Mouse (Mus musculus) Patski (cell line): ENCODE data around the gene Gm49394. TPM values are rescaled to one million over a fixed set of nuclear protein-coding genes. Genes with fewer than 3 reads are reported as not detected.

Experiments used
- ATAC-seq: fragments of 100-300 bp; one replicate; pipeline ENCODE4 v1.8.0; 2021
- CTCF ChIA-PET: fragments of 350-600 bp; sonication (Branson Sonifier 250); formaldehyde crosslinking; loops from one replicate; lab custom pipeline; 2022; ENCODE audit warnings: inconsistent platforms; lab: Charles Lee
- POLR2A ChIA-PET: fragments of 350-600 bp; sonication (Branson Sonifier 250); formaldehyde crosslinking; loops from one replicate; lab custom pipeline; 2022; ENCODE audit warnings: antibody characterized with exemption, inconsistent platforms; lab: Charles Lee
- DNase-seq: peaks from one replicate; pipeline ENCODE4 v3.0.0-alpha.2; 2011; ENCODE audit warnings: low read depth, low spot score
- H3K27me3 ChIP-seq: fragments of 371-371 bp; one replicate; pipeline ENCODE4 v1.5.1; 2021
- CTCF ChIP-seq: fragments of 100-300 bp; IDR thresholded peaks from one replicate; pipeline ENCODE4 v1.5.1; 2021
- in situ Hi-C: fragments of 300-500 bp; cut with MboI; formaldehyde crosslinking; loops from 3 replicates; pipeline ENCODE4 v1.11.1; 2018; ENCODE audit warnings: low pct_unique_long_range_greater_than_20kb, mixed read lengths
- polyA plus RNA-seq: library from polyadenylated mRNA; unstranded; gene quantifications from one replicate; pipeline ENCODE4 v1.2.3, GENCODE M21; 2021

Gm49394 gene
- polyA plus RNA-seq, 1 experiment from 2014 or later, result not detected

DNA sequence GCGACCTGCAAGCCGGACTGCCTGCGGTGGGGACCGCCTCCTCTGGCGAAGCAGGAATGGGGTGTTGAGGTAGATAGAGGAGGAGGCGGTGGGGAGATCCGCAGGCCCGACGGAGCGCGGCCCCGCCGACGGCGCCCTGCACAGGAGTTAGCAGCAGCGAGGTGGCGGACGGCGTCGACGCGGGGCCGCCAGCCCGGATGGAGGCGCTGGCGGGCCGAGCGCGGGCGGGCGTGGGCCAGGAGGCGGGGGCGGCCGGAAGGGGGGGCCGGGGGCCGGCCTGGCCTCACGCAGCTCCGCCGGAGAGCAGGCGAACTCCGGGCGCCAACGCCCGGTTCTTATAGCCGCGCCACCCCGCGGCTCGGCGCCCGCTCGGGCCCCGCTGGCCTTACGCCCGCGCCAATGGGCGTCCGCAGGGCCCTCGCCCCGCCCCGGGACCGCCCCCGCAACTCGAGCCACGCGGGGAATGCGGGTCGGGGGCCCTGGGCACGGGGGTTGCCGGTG lies 10.5 kb downstream of the Gm49394 start:
- no peak for TF ChIP-seq CTCF
- in situ Hi-C loops, result no loop called here
- no peak for ATAC-seq
- no peak for DNase-seq
- POLR2A ChIA-PET, result interaction anchor here (0.6 kb wide), 1 partner anchor 469 kb away, joined by 3 read pairs; no protein-coding TSS in a partner anchor
- H3K27me3 ChIP-seq, result peaks cover 52% of the 10 kb centered on the region
- CTCF ChIA-PET, result no interaction called here

DNA sequence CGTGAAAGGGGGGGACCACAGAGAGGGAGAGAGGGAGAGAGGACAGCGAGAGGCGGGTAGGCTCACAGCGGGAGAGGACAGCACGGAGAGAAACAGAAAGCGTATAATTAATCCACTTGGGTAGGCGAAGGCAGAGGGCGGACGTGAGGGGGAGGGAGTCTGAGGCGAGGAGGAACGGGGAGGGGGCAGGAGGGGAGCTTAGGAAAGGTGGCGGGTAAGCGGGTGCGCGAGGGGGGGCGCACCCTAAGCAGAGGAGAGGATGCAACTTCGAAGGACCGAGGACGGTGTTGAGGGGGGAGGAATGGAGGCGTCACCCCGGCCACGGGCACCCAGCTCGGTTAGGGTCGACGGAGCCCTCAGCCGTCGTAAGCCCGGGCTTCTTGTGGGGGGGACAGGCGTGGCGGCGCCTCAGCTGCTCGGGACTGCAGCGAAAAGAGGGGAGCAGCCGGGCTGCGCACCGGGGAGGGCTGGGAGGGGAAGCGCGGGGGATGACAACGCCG lies 11.0 kb downstream of the Gm49394 start:
- ChIA-PET POLR2A (interaction anchor here (0.6 kb wide), 1 partner anchor 470 kb away, joined by 3 read pairs; no protein-coding TSS in a partner anchor), CTCF (interaction anchor here (0.7 kb wide), 1 partner anchor 812 kb away, joined by 3 read pairs; no protein-coding TSS in a partner anchor)
- H3K27me3 ChIP-seq, result peaks cover 56% of the 10 kb centered on the region

DNA sequence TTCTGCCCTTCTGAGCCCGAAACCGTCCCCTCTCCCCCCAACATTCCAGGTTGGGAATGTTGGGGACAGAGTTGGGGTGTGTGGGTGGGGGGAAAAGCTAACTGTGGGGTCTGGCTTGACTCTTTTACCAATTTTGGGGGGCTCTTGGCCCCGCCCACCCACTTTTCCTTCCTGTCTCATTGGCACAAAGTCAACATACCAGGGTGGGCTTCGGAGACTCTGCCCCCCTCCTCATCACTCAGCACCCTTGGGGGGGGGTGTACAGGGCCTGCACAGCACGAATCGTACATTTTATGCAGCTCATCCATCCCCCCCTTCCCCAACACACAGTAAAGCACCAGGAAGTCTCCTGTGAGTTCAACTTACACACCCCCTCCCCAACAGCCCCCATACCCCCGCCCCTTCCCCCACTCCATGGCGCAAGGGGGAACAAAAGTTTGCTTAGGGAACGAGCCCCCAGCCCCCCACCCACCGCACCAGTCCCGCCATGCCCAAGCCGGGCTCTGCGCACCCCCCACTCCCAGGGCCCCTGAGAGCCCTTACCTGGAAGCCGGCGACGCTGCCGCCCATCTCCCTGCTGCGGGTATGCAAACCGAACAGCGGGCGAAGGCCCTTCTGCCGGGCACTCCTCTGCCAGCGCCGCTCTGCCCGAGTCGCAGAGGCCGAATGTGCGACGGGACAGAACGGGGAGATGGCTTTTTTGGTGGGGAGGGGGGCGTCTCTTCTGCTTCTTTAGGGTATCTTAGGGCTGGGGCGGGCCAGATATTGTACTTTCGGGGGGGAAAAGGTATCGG lies 11.7 kb downstream of the Gm49394 start:
- TF ChIP-seq CTCF, result no peak
- no peak for ATAC-seq
- DNase-seq, result no peak
- in situ Hi-C loops, result no loop called here
- ChIA-PET CTCF (interaction anchor here (0.7 kb wide), 1 partner anchor 812 kb away, joined by 3 read pairs; no protein-coding TSS in a partner anchor), POLR2A (no interaction called here)
- peaks cover 52% of the 10 kb centered on the region for H3K27me3 ChIP-seq

More for the DNA sequence above, 11.0 kb downstream of the Gm49394 start:
- no peak for TF ChIP-seq CTCF
- ATAC-seq (no peak), DNase-seq (no peak)
- in situ Hi-C loops, result no loop called here

DNA sequence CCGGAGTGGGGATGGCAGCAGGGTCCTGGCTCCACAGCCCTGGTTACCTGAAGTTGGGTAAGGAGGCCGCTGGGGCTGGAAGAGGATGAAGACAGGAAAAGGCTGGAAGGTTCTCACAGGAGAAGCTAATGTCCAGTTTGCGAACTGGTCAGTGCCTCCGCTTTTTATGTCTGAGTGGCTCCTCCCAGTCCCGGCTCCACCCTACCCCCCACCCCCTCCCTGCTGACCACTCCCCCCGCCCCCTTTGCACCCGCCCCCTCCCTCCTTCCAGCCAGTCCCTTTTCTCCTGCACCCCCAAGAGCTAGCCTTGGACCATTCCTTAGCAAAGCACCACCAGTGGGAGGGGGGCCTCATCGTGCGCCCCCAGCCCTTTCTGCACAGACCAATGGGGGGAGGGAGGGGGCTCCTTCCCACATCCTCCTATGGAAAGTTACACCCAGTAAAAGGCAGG lies 12.4 kb downstream of the Gm49394 start:
- POLR2A ChIA-PET, result no interaction called here
- peaks cover 48% of the 10 kb centered on the region for H3K27me3 ChIP-seq
- TF ChIP-seq CTCF, result no peak
- no peak for ATAC-seq
- in situ Hi-C loops, result no loop called here
- DNase-seq, result no peak
- CTCF ChIA-PET, result no interaction called here

DNA sequence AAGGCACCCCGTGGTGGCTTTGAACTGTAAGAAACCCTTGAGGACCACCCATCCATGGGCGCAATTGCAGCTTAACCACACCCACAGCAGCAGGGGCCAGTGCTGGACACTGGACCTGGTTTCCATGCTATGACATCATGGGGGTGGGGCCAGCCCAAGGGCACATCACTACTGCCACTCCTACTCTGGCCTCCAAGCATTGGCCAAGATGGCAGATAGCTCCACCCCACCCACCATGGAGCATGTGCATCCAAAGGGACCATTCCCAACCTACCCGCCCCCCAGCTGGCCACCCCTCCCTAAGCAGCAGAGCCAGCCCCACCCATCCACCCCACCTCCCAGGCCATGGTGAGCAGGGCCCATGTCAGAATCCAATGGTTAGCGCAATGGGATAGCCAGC lies 13.7 kb downstream of the Gm49394 start:
- DNase-seq, result no peak
- POLR2A ChIA-PET, result no interaction called here
- peaks cover 38% of the 10 kb centered on the region for H3K27me3 ChIP-seq
- no peak for ATAC-seq
- CTCF ChIA-PET, result interaction anchor here (1.0 kb wide), 1 partner anchor 16 kb away, joined by 3 read pairs; no protein-coding TSS in a partner anchor
- no peak for TF ChIP-seq CTCF
- in situ Hi-C loops, result no loop called here

DNA sequence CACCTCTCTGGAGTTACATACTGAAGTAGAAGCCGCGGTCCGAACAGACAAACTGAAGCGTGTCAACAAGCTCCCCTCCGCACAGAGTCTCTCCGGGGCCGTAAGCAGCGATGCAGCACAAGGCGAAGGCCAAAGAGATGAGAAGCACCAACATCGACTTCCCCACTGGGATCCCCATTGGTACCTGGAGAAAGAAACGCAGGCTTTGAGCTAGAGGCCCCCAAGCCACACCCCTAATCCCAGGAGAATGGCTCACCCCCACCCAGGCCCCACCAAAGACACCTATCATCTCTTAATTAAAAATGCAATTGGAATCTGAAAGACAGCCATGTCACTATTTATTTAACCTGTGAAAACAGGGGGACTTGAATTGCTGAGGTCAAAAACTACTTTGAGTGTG lies 14.1 kb downstream of the Gm49394 start:
- TF ChIP-seq CTCF, result no peak
- ChIA-PET CTCF (interaction anchor here (1.0 kb wide), 1 partner anchor 16 kb away, joined by 3 read pairs; no protein-coding TSS in a partner anchor), POLR2A (no interaction called here)
- DNase-seq (no peak), ATAC-seq (no peak)
- peaks cover 34% of the 10 kb centered on the region for H3K27me3 ChIP-seq
- in situ Hi-C loops, result no loop called here

DNA sequence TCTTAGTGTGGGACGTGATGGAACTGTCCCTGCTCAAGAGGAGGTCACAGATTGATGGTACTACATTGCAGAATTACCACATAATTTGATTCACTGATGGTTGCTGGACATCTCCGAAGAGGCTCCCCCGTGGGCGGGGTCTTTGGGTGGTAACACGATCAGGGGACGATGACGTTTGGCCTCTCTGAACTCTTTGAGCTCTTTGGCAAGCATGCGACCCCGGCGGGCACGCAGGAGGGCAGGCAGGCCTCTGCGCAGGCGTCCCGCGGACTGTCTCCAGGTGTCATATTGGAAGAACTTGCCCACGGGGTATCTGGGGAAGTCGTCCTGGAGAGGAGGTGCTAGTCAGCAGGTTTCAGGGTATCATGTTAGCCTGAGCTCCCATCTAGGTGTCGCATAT lies 16.0 kb downstream of the Gm49394 start:
- in situ Hi-C loops, result no loop called here
- DNase-seq (no peak), ATAC-seq (no peak)
- ChIA-PET POLR2A (no interaction called here), CTCF (no interaction called here)
- no peak for TF ChIP-seq CTCF
- peaks cover 27% of the 10 kb centered on the region for H3K27me3 ChIP-seq

DNA sequence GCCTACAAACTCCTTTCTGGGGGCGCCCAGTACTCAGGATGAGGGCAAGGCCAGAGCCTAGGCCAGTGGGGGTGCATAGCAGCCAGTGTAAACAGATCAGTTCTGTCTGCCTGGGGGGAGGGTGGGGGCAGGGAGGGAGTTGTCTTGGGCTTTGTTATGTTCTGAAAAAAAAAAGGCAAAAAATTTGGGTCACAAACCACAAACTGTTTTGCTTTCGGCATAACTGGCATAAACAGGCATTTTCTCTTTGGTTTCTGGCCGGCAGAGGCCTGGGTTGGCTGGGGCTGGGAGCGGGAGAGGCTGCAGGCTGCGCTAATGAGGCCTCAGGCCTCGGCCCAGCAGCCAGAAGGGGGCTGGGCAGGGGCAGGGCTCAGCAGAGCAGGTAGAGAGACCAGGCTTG lies 23.1 kb downstream of the Gm49394 start:
- CTCF ChIA-PET, result no interaction called here
- no peak for DNase-seq
- TF ChIP-seq CTCF, result no peak
- in situ Hi-C loops, result no loop called here
- POLR2A ChIA-PET, result no interaction called here
- peaks cover 3% of the 10 kb centered on the region for H3K27me3 ChIP-seq
- no peak for ATAC-seq

DNA sequence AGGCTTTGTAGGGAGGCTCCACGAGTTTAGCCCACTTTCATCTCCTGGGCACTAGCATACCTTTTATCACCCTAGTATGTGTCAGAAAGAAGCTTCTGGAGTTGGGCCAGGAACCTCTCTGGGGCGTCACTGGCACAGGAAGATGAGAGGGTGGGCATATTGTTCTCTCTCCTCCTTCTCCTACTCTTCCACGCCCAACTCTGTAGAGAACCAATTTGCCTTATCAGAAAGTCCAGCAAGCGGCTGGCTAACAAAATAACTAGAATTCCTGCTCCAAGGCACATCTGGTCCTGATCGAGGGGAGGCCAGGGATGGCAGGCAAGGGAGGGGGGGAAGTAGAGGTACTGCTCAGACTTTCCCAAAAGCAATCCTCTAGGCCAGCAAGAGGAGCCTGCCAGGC lies 24.7 kb downstream of the Gm49394 start:
- POLR2A ChIA-PET, result no interaction called here
- ATAC-seq (no peak), DNase-seq (no peak)
- in situ Hi-C loops, result no loop called here
- TF ChIP-seq CTCF, result no peak
- CTCF ChIA-PET, result no interaction called here
- no peaks in the 10 kb centered on the region for H3K27me3 ChIP-seq

DNA sequence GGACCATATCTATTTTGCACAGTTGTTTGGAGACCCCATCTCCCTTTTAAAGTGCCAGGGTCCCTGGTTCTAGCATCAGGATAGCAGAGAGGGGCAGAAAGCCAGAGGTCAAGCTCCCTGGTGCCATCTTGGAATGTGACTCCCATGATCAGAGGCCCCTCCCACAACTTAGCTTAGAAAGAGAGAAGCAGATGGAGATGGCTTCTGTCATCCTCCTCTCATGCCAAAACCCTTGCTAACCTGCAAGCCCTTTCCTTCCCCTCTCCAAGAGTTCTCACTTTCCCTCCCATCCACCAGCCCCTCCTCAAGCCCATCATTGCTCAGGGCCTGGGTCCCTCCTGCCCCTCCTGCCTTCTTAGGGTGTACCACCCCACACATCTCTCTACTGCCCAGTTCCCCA lies 33.6 kb downstream of the Gm49394 start:
- ChIA-PET POLR2A (no interaction called here), CTCF (no interaction called here)

DNA sequence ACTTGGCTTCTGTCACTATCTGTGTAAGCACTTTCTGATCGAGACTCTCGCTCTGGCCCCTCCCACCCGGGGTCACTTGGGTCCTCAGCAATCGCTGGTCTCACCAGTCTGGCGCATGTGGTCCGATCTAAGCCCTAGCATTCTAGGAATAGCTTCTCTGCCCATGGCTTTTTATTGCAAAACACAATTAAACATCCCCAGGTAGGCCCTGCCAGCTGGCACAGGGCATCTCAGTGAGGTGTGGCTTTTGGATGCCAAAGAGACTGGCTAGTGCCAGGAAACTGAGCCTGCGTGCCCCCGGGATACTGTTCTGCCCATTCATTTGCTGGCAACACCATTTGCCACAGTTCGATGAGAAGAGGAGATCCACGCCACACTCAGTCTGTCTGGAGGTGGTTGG lies 39.1 kb downstream of the Gm49394 start:
- in situ Hi-C loops, result no loop called here
- peaks cover 3% of the 10 kb centered on the region for H3K27me3 ChIP-seq
- ChIA-PET CTCF (interaction anchor here (1.2 kb wide), 1 partner anchor 9 kb away, joined by 4 read pairs; no protein-coding TSS in a partner anchor), POLR2A (no interaction called here)
- TF ChIP-seq CTCF, result no peak
- no peak for DNase-seq
- no peak for ATAC-seq

More for the DNA sequence above, 33.6 kb downstream of the Gm49394 start:
- DNase-seq, result no peak
- no peak for ATAC-seq
- peaks cover 3% of the 10 kb centered on the region for H3K27me3 ChIP-seq
- in situ Hi-C loops, result no loop called here
- no peak for TF ChIP-seq CTCF
